Mouse (Mus musculus): Measurements from ENCODE around the gene Tchhl1.
A peak's percentile ranks its signal among the peaks of the same experiment; 100 is the strongest.

Gene Tchhl1

GRCm38 (mm10) chr3:93504536-93505189, 36.1 kb downstream of the Tchhl1 start:
- peak; percentile 29 to 35 for DNase-seq (ENCODE audit: low spot score in 2 of 2)

GRCm38 (mm10) chr3:93505960-93506863, 37.7 kb downstream of the Tchhl1 start:
- DNase-seq (ENCODE audit: low spot score in 2 of 2): peak; percentile 28 to 34

GRCm38 (mm10) chr3:93506881-93507325, 38.3 kb downstream of the Tchhl1 start:
- no peak for DNase-seq (ENCODE audit: low spot score in 2 of 2)

- DNase-seq (ENCODE audit: low spot score in 2 of 2): no peak
Observed at GRCm38 (mm10) chr3:93509301-93509700, 40.7 kb downstream of the Tchhl1 start.

GRCm38 (mm10) chr3:93511036-93511435, 42.5 kb downstream of the Tchhl1 start:
- DNase-seq (ENCODE audit: low spot score in 2 of 2): no peak

GRCm38 (mm10) chr3:93511801-93512200, 43.2 kb downstream of the Tchhl1 start:
- no peak for DNase-seq (ENCODE audit: low spot score in 2 of 2)

- no peak for DNase-seq (ENCODE audit: low spot score in 2 of 2)
Observed at GRCm38 (mm10) chr3:93512386-93513101, 44.0 kb downstream of the Tchhl1 start.

GRCm38 (mm10) chr3:93514628-93515027, 46.1 kb downstream of the Tchhl1 start:
- no peak for DNase-seq (ENCODE audit: low spot score in 2 of 2)

GRCm38 (mm10) chr3:93517343-93517742, 48.8 kb downstream of the Tchhl1 start:
- no peak for DNase-seq (ENCODE audit: low spot score in 2 of 2)

- DNase-seq (ENCODE audit: low spot score in 2 of 2): no peak
Observed at GRCm38 (mm10) chr3:93519856-93520329, 51.3 kb downstream of the Tchhl1 start.

GRCm38 (mm10) chr3:93520330-93521193, 52.0 kb downstream of the Tchhl1 start, which contains the start of gene S100a11:
Gene S100a11 (plus strand): TSS chr3:93520488.
- peak; percentile 35 to 38 for DNase-seq (ENCODE audit: low spot score in 2 of 2)
